Mouse (Mus musculus) midbrain, embryonic 10.5 days (tissue): ENCODE measurements around the gene Bcl2. TPM values are rescaled to one million over a fixed set of nuclear protein-coding genes. Genes with fewer than 3 reads are reported as not detected.

Experiments
- DNase-seq: peaks from one replicate; pipeline ENCODE4 v3.0.0-alpha.2; 2017; ENCODE audit warnings: low spot score
- H3K27ac ChIP-seq: fragments of 300-500 bp; sonication (generic); replicated peaks from 2 replicates; pipeline ENCODE4 v1.5.1; 2016; ENCODE audit warnings: mild to moderate bottlenecking
- H3K27me3 ChIP-seq: fragments of 300-500 bp; sonication (generic); 2 replicates; pipeline ENCODE4 v1.6.1; 2016; ENCODE audit warnings: low read depth, mild to moderate bottlenecking; ENCODE audit not compliant: poor library complexity, severe bottlenecking
- H3K36me3 ChIP-seq: fragments of 300-500 bp; sonication (generic); 2 replicates; pipeline ENCODE4 v1.6.1; 2016; ENCODE audit warnings: mild to moderate bottlenecking, moderate library complexity
- H3K4me1 ChIP-seq: fragments of 300-500 bp; sonication (generic); 2 replicates; pipeline ENCODE4 v1.6.1; 2016
- H3K4me3 ChIP-seq: fragments of 300-500 bp; sonication (generic); 2 replicates; pipeline ENCODE4 v1.5.1; 2016; ENCODE audit warnings: mild to moderate bottlenecking, moderate library complexity
- H3K9me3 ChIP-seq: fragments of 300-500 bp; sonication (generic); replicated peaks from 2 replicates; pipeline ENCODE4 v1.6.1; 2016; ENCODE audit warnings: mild to moderate bottlenecking
- WGBS: fragments of 180-500 bp; shearing (Covaris S2); methylation state at CpG from one replicate; pipeline ENCODE4 v1.1.7; 2016; 5-methylcytosine and 5-hydroxymethylcytosine counted together
- polyA plus RNA-seq: library from polyadenylated mRNA; unstranded; fragments of >200 nt; fragmentation: Nextera tagmentation; extraction: Ambion mirVana; gene quantifications from 2 replicates; pipeline ENCODE4 v1.2.1, GENCODE M21; 2016

Gene Bcl2
- polyA plus RNA-seq, 1 experiment from 2014 or later, result 8.9 TPM

DNA sequence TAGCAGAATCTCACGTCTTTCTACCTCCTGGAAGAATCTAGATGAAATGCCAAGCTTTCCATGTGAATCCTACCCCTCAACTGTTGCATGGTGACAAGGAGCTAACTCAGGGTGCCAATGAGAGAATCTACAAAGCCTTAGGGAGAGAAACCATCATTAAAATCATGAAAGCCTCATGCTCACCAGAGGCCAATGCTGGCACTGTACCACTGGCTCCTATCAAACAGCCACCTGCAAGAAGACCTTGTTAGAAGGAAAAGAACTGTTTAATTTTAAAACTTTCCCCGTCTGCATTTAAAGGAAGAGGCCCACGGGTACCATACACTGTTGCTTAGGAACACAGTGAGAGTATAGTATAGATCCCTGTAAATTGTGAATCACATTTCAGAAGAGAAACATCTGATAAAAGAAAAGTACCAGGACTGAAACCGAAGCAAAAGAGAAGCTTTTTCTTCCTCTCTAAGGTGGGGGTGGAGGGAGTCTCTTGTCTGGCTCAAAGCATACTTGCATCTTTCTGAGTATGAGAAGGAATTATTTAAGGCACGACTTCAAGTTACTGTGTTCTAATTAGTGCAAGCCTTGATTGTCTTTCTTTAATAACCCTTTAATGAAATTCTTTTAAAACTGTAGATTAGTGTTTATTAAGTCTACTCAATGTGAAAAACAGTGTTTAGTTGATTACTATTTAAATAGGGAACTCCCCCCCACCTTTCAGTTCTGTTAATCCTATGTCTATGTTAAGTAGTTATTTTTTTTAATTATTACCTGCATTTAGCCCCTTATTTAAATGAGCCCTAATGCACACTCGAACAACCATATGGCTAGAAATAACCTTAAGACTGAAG lies 6.8 kb downstream of the Bcl2 start:
- H3K4me1 ChIP-seq, result peaks cover 23% of the 10 kb centered on the region
- no peak overlapping the region for H3K27ac ChIP-seq

DNA sequence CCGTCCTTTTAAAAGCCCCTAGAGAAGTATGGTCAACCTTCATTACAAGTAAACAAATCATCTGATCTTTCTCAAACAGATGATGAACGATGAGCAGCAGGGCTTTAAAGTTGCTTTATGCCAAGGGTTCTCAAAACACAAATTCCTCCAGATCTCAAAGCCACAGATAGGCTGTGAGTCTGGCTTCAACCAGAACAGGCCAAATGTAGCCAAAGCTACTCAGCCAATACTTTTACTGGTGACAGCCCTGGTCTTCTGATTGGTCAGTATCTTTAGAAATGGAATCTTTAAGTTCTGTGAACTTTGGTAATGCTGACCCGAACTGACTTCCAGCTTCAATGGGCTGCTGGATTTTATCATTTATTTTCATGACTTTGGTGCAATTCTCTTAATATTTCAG lies 10.9 kb downstream of the Bcl2 start:
- no peak overlapping the region for H3K27ac ChIP-seq
- no peaks in the 10 kb centered on the region for H3K9me3 ChIP-seq
- no peaks in the 10 kb centered on the region for H3K36me3 ChIP-seq
- H3K27me3 ChIP-seq, result no peaks in the 10 kb centered on the region
- H3K4me1 ChIP-seq, result peaks cover 15% of the 10 kb centered on the region
- WGBS, result 74% methylated on average over 3 of the region's 3 CpGs
- DNase-seq, result no peak
- H3K4me3 ChIP-seq, result no peak overlapping the region

More for the DNA sequence above, 6.8 kb downstream of the Bcl2 start:
- peaks cover 4% of the 10 kb centered on the region; the same call in 1 of the 2 replicates for H3K27me3 ChIP-seq
- H3K36me3 ChIP-seq, result no peaks in the 10 kb centered on the region
- no peaks in the 10 kb centered on the region for H3K9me3 ChIP-seq
- no peak overlapping the region for H3K4me3 ChIP-seq
- DNase-seq, result no peak
- 90% methylated on average over 6 of the region's 6 CpGs for WGBS

DNA sequence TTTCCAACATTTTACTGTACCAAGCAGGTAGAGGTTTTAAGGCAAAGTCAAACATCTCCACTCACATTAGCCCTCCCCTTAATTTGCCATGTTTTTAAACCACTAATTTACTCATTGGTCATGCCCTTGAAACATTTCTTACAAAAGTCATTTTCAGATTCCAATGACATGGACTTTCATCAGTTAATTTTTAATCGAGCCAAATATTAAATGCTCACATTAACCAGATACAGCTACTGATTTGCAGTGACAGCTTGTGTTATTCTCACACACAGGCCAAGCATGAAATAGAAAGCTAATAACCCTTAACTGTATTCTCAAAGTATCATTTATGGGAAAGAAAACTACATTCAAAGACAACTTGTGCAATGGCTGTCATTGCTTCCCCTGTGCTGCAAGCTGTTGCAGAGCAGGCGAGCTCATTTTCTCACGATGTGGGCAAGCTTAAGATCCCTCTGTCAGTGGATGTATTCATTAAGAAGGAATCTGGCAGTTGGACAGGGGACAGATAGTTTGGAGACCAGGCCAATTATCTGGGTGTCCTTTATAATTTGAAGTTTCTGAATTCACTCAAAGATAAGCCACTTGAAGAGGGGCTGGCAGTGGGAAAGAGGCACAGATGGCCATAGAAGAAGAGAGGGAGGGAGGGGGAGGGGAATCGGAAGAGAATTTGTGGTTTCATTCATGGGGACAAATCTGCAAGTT lies 11.5 kb downstream of the Bcl2 start:
- peaks cover 15% of the 10 kb centered on the region for H3K4me1 ChIP-seq

DNA sequence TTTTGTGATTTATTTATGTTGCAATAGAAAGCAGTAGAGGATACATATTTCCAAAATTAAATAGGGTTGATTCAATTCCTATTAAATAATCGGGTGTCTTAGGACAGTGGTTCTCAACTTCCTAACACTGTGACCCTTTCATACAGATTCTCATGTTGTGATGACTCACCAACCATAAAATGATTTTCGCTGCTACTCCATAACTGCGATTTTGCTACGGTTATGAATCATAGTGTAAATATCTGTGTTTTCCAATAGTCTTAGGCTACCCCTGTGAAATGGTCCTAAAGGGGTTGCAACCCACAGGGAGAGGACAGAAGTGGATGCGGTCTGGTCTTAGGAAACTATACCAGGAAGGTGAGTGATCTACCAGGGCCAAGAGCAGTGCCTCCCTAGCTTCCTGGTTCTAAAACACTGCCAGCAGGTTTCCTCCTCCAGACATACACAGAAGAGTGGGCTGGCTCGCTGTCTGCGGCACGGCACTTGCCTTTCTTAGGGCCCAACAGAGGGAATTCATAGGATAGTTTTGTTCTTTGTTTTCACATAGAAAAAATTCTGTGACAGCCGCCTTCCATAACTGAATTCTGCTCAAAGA lies 13.5 kb downstream of the Bcl2 start:
- H3K4me1 ChIP-seq, result peaks cover 18% of the 10 kb centered on the region
- WGBS, result 94% methylated on average over 9 of the region's 9 CpGs

More for the DNA sequence above, 11.5 kb downstream of the Bcl2 start:
- Histone ChIP-seq H3K27me3 (no peaks in the 10 kb centered on the region), H3K9me3 (no peaks in the 10 kb centered on the region), H3K27ac (no peak overlapping the region), H3K4me3 (no peak overlapping the region), H3K36me3 (no peaks in the 10 kb centered on the region)
- DNase-seq, result no peak
- WGBS, result 72% methylated on average over 4 of the region's 4 CpGs

DNA sequence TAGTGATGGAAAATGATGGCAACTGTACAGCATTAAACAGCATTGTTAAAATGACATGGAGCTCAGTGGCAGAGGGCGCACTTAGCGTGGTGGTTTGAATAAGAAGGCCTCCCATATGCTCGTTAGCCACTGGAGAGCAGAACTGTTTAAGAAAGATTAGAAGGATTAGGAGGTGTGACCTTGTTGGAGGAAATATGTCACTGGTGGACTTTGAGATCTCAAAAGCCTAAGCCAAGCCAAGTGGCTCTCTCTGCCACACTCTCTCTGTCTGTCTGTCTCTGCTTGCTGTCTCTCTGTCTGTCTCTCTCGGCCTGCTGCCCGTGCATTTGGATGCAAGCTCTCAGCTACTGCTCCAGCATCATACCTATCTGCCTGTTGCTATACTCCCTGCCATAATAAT lies 17.6 kb downstream of the Bcl2 start:
- DNase-seq, result no peak
- WGBS, result 89% methylated on average over 5 of the region's 5 CpGs
- no peaks in the 10 kb centered on the region for H3K27me3 ChIP-seq
- H3K4me3 ChIP-seq, result no peak overlapping the region
- no peaks in the 10 kb centered on the region for H3K9me3 ChIP-seq
- peaks cover 17% of the 10 kb centered on the region for H3K4me1 ChIP-seq
- no peaks in the 10 kb centered on the region for H3K36me3 ChIP-seq
- H3K27ac ChIP-seq, result no peak overlapping the region

More for the DNA sequence above, 13.5 kb downstream of the Bcl2 start:
- Histone ChIP-seq H3K27ac (no peak overlapping the region), H3K27me3 (no peaks in the 10 kb centered on the region), H3K36me3 (no peaks in the 10 kb centered on the region), H3K4me3 (no peak overlapping the region), H3K9me3 (no peaks in the 10 kb centered on the region)
- DNase-seq, result no peak

DNA sequence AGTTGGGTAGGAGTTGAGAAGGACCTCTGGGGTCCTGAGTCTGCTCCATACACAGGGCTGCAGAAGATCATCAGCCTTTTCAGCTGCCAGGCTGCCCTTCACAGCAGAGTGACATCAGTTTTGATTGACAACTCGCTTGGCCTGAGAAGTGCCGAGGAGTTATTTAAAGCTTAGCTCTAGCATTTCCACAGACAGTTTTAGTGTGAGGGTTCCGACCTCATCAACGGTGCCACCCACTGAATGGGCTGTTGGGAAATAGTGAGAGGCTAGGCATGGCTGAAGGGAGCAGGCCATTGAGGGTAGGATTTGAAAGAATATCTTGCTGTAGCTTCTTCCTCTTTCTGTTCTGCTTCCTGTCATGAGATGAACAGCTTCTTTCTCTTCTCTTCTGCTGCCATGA lies 18.4 kb downstream of the Bcl2 start:
- Histone ChIP-seq H3K27me3 (no peaks in the 10 kb centered on the region), H3K27ac (no peak overlapping the region), H3K4me1 (peaks cover 17% of the 10 kb centered on the region), H3K36me3 (no peaks in the 10 kb centered on the region), H3K4me3 (no peak overlapping the region), H3K9me3 (no peaks in the 10 kb centered on the region)
- WGBS, result 88% methylated on average over 4 of the region's 4 CpGs
- no peak for DNase-seq

DNA sequence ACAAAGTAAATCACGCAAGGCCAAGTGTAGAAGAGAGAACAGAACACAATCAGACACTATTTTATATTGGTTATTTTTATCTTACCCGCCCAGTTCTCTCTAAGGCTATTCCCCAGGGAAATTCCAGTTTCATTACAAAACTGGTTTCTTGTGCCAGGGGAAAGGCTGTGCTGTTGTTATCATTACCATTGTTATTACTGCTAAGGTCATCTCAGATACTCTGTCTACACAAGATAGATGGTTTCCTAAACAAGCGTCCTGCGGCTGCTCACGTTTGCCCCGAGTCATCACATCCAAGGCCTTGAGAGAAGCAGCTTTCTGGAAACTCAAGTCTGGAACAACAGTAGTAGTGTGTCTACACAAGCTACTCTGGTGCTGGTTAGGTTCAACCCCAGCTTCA lies 19.8 kb downstream of the Bcl2 start:
- Histone ChIP-seq H3K9me3 (no peaks in the 10 kb centered on the region), H3K4me3 (no peak overlapping the region), H3K4me1 (peaks cover 17% of the 10 kb centered on the region), H3K36me3 (no peaks in the 10 kb centered on the region), H3K27ac (no peak overlapping the region), H3K27me3 (no peaks in the 10 kb centered on the region)
- WGBS, result 90% methylated on average over 6 of the region's 6 CpGs
- DNase-seq, result no peak

DNA sequence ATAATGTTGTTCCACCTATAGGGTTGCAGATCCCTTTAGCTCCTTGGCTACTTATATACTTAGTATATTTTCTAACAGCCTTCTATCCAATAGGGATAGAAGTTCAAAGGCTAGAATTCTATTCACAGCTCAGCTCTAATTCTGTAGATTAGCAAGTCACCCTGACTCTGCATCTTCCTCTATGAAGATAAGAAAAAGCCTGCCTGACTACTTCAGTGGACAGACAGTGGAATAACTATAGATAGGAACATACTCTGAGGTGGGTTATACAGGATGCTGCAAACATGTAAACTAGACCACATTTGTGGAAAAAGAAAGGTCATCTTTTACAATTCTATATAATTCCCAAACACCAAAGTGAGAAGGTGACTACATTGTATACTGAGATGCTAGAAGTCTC lies 21.5 kb downstream of the Bcl2 start:
- Histone ChIP-seq H3K4me3 (no peak overlapping the region), H3K27ac (no peak overlapping the region), H3K9me3 (no peaks in the 10 kb centered on the region), H3K4me1 (peaks cover 14% of the 10 kb centered on the region), H3K27me3 (no peaks in the 10 kb centered on the region), H3K36me3 (no peaks in the 10 kb centered on the region)
- DNase-seq, result no peak

DNA sequence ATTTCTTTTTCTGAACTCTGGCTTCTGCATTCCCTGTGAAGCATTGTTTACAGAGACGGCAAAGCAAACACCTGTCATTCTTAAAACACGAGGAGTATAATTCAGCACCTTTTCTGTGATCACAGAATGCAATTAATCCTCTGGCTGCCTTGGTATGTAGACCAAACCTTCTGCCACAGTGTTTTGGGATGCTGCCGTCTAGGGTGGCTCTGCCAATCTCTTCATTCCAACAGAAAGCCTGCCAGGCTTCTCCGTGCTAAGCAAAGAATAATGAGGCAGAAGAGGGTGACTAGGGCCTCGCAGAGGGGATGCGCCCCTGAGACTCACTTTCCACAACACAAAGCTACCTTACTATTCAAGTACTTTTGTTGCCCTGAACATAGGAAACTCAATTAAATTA lies 23.2 kb downstream of the Bcl2 start:
- WGBS, result 84% methylated on average over 6 of the region's 6 CpGs
- no peak overlapping the region for H3K27ac ChIP-seq
- no peak for DNase-seq
- no peaks in the 10 kb centered on the region for H3K27me3 ChIP-seq
- H3K4me3 ChIP-seq, result no peak overlapping the region
- no peaks in the 10 kb centered on the region for H3K9me3 ChIP-seq
- H3K36me3 ChIP-seq, result no peaks in the 10 kb centered on the region
- H3K4me1 ChIP-seq, result peaks cover 11% of the 10 kb centered on the region

DNA sequence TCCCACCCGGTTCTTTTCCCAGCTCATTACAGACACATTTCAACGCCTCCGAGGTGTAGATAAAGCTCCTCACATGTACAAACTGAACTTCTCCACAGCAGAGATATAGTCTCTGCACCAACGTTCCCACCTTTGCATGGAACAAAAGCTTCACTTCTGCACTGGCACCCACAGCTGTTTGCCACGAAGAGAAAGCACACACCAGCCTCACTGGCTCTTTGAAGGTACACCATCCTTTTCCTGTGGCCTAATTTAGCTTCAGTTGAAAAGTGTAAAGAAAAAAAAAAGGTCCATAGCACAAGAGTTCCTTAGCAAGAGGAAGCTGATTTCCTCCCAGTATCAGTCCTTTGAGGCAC lies 25.9 kb downstream of the Bcl2 start:
- Histone ChIP-seq H3K27ac (no peak overlapping the region), H3K9me3 (no peaks in the 10 kb centered on the region), H3K27me3 (no peaks in the 10 kb centered on the region), H3K36me3 (no peaks in the 10 kb centered on the region), H3K4me3 (no peak overlapping the region), H3K4me1 (no peaks in the 10 kb centered on the region)
- 84% methylated on average over 5 of the region's 5 CpGs for WGBS
- DNase-seq, result no peak

DNA sequence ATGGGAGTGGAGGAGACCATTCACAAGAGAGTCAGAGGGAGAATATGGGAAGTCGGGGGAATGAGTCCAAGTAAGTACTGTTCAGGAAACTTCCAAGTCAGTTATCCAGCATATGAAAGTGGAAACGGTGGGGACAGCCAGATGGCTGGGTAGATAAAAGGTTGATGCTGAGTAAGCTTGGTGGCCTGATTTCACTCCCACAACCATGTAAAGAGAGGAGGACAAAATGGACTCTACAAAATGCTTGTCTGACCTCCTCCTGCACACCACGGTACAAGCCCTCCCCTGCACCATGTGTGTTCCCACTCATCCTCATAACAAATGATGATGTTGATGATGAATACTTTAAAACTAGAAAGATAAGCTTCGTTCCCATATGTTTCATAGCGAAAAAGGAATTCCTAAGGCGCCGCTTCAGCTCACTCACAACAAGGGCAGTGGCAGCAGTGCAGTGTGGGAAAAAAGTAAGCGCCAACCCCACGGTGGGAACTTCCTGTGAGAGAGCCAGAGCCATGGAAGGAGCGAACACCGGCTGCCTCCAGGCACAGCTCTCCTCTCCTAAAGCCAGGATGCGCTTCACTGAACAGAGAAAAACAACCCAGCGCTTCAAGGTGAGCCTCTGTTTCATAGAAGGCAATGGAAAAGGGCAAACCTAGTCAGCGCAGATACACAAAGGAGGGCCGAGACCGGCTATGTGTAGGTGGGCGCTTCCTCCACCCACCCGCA lies 26.5 kb downstream of the Bcl2 start:
- 86% methylated on average over 18 of the region's 18 CpGs for WGBS
- no peak overlapping the region for H3K27ac ChIP-seq
- no peaks in the 10 kb centered on the region for H3K27me3 ChIP-seq
- H3K4me1 ChIP-seq, result no peaks in the 10 kb centered on the region
- H3K4me3 ChIP-seq, result no peak overlapping the region
- no peak for DNase-seq
- H3K9me3 ChIP-seq, result no peaks in the 10 kb centered on the region
- no peaks in the 10 kb centered on the region for H3K36me3 ChIP-seq

DNA sequence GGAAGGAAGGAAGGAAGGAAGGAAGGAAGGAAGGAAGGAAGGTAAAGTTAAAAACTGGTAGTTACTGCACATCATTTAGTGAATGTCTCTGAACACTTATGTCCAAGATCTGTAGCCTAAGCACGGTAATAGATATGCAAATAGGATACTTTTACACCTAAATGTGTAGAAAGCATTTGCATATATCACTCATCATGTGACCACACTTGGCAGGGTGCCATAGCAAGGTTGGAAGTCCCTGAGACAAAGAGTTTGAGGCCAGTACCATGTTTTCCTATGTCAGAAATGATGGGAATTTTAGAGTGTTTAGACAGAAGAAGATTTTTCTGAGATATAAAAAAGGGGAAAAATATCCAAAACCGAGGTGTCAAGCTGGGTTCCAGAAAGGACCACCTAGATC lies 28.4 kb downstream of the Bcl2 start:
- Histone ChIP-seq H3K27ac (no peak overlapping the region), H3K27me3 (no peaks in the 10 kb centered on the region), H3K4me1 (no peaks in the 10 kb centered on the region), H3K9me3 (no peaks in the 10 kb centered on the region), H3K36me3 (no peaks in the 10 kb centered on the region), H3K4me3 (no peak overlapping the region)
- 69% methylated on average over 2 of the region's 2 CpGs for WGBS
- DNase-seq, result no peak
